Mouse (Mus musculus): Measurements from ENCODE around the gene Umodl1. TPM values are rescaled to one million over a fixed set of nuclear protein-coding genes. Genes with fewer than 3 reads are reported as not detected.

The Umodl1 gene
- polyA plus RNA-seq, 1 experiment from 2014 or later = not detected

DNA sequence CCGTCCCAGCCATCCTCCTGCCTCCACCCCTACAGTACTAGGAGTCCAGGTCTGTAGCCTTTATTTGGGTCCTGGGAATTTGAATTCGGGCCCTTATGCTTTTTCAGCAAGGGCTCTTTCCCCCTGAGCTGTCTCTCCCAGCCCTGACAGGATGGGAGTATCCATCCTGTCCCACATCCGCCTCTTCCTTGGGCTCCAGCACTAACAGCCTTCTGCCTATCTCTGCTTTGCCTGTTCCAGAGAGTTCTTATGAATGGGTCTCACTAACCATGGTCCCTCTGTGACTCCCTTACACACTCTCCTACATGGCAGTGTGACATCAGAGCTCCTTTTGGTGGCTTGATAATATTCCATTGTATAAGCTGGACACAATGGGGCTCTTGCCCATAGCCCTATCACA is 52.9 kb downstream of the Umodl1 start:
- WGBS = 79% methylated on average over 3 of the region's 3 CpGs
- DNase-seq (ENCODE audit: low spot score) = no peak
- no peak overlapping the region for H3K4me3 ChIP-seq (ENCODE audit: low read depth, low read length)
- H3K36me3 ChIP-seq (ENCODE audit: control insufficient read depth, insufficient read depth, low read length) = no peaks in the 10 kb centered on the region
- H3K27me3 ChIP-seq (ENCODE audit: control insufficient read depth, insufficient read depth, low read length) = no peaks in the 10 kb centered on the region
- no peak for ATAC-seq (ENCODE audit: insufficient read depth, low FRiP score, low TSS enrichment)
- H3K4me1 ChIP-seq (ENCODE audit: control insufficient read depth, insufficient read depth, low read length) = no peaks in the 10 kb centered on the region
- H3K9ac ChIP-seq (ENCODE audit: low read length) = no peak overlapping the region
- H3K4me2 ChIP-seq (ENCODE audit: low read depth) = no peak overlapping the region
- no peaks in the 10 kb centered on the region for H3K9me3 ChIP-seq (ENCODE audit: control insufficient read depth, low read length)
- no peak overlapping the region for H3K27ac ChIP-seq (ENCODE audit: low read depth, low read length)

DNA sequence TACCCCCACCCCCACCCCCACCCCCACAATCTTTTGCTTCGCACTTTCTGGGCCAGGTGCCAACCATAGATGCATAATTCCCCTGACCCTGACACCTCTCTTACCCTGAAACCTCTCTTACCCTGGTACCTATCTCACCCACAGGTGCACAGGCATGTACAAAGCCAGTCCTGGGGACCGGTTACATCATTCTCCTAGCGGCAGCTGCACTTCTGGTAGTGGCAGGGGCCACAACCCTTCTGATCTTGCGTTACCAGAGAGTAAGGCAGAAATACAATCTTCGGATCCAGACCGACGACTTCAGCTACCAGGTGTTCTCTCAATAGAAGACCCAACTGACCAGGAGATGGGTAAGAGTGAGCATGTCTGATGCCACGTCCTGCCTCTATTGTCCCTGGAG is 54.0 kb downstream of the Umodl1 start:
- Histone ChIP-seq H3K27me3 (ENCODE audit: control insufficient read depth, insufficient read depth, low read length) (no peaks in the 10 kb centered on the region), H3K9ac (ENCODE audit: low read length) (no peak overlapping the region), H3K4me3 (ENCODE audit: low read depth, low read length) (no peak overlapping the region), H3K4me1 (ENCODE audit: control insufficient read depth, insufficient read depth, low read length) (no peaks in the 10 kb centered on the region), H3K4me2 (ENCODE audit: low read depth) (no peak overlapping the region), H3K9me3 (ENCODE audit: control insufficient read depth, low read length) (no peaks in the 10 kb centered on the region), H3K27ac (ENCODE audit: low read depth, low read length) (no peak overlapping the region), H3K36me3 (ENCODE audit: control insufficient read depth, insufficient read depth, low read length) (no peaks in the 10 kb centered on the region)
- DNase-seq (ENCODE audit: low spot score) (no peak), ATAC-seq (ENCODE audit: insufficient read depth, low FRiP score, low TSS enrichment) (no peak)
- 88% methylated on average over 8 of the region's 8 CpGs for WGBS

DNA sequence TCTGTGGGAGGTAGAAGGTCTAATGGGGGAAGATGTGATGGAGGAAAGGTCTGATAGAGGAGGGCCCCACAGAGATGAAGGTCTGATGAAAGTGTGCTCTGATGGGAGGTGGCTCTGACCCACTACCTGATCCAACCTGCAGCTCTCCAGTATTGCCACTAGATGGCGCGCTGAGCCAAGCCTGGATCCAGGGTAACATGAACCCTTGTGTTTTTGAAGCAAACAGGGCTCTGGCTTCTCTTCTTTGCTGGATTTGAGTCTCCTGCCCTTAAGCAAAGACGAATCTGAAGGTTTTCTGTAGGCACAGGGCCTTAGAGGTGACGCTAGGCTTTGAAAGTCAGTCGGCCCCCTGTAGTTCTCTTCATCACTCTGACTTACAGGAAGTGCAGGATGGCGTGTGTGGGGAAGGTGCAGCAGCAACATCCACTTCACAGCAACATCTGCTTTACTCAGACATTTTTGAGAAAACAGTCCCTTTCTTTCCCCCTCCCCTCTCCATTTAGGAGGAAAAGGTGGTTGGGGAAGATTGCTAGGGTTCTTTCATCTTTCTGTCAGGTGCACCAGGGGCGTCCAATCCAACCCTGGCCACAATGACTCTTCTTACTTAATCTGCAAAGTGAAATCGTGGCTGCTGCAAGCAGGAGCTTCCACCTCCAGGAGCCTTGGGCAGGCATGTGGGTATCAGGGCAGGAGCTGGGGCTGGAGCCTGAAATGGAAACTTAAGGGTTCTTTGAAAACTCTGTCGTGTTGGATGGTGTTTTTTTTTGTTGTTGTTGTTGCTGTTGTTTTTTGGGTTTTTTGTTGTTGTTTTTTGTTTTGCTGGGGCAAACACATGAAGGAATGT is 57.3 kb downstream of the Umodl1 start:
- ATAC-seq (ENCODE audit: insufficient read depth, low FRiP score, low TSS enrichment) = no peak
- no peak overlapping the region for H3K4me2 ChIP-seq (ENCODE audit: low read depth)
- no peak overlapping the region for H3K4me3 ChIP-seq (ENCODE audit: low read depth, low read length)
- H3K36me3 ChIP-seq (ENCODE audit: control insufficient read depth, insufficient read depth, low read length) = no peaks in the 10 kb centered on the region
- 38% methylated on average over 9 of the region's 9 CpGs for WGBS
- H3K4me1 ChIP-seq (ENCODE audit: control insufficient read depth, insufficient read depth, low read length) = no peaks in the 10 kb centered on the region
- no peak overlapping the region for H3K9ac ChIP-seq (ENCODE audit: low read length)
- peak; percentile 77 for DNase-seq (ENCODE audit: low spot score)
- H3K9me3 ChIP-seq (ENCODE audit: control insufficient read depth, low read length) = no peaks in the 10 kb centered on the region
- no peaks in the 10 kb centered on the region for H3K27me3 ChIP-seq (ENCODE audit: control insufficient read depth, insufficient read depth, low read length)
- H3K27ac ChIP-seq (ENCODE audit: low read depth, low read length) = no peak overlapping the region

DNA sequence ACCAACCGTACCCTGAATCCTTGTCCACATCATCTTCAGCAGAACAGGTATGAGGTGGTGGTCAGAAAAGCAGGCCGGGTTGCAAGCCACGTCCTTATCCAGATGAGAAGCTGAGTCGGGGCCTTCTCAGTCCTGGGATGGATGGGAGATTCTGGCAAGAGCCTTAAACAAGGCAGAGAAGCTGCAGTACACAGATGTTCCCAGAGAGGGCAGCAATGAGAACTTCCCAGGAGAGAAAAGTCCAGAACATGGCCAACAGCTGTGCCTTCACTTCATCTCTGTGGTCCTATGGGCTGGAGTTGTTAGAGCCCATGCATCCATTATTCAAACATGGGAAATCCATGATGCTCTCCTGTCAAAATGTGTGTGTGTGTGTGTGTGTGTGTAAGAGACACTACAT is 63.8 kb downstream of the Umodl1 start:
- 67% methylated on average over 4 of the region's 4 CpGs for WGBS
- Histone ChIP-seq H3K9me3 (ENCODE audit: control insufficient read depth, low read length) (no peaks in the 10 kb centered on the region), H3K9ac (ENCODE audit: low read length) (no peak overlapping the region), H3K36me3 (ENCODE audit: control insufficient read depth, insufficient read depth, low read length) (no peaks in the 10 kb centered on the region), H3K27me3 (ENCODE audit: control insufficient read depth, insufficient read depth, low read length) (no peaks in the 10 kb centered on the region), H3K4me2 (ENCODE audit: low read depth) (no peak overlapping the region), H3K27ac (ENCODE audit: low read depth, low read length) (no peak overlapping the region), H3K4me3 (ENCODE audit: low read depth, low read length) (no peak overlapping the region), H3K4me1 (ENCODE audit: control insufficient read depth, insufficient read depth, low read length) (no peaks in the 10 kb centered on the region)
- ATAC-seq (ENCODE audit: insufficient read depth, low FRiP score, low TSS enrichment) (no peak), DNase-seq (ENCODE audit: low spot score) (peak; percentile 73)

DNA sequence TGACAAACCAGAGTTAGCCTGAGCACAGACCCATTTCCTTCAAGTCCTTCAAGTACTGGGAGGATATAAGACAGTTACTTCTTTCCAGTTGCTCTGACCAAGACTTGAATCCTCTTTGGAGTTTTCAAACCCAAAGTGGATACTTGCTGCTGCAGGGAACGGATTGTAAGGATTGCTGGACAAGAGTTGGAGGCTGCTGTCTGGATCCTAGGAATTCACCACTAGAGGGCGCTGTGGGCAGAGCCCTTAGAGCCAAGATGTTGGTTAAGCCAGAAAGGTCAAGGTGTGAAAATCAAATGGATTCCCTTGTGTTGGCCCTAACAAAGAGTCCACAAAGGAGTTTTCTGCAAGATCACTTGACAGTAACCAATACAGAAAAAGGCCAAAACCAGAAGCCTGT is 65.1 kb downstream of the Umodl1 start:
- Histone ChIP-seq H3K36me3 (ENCODE audit: control insufficient read depth, insufficient read depth, low read length) (no peaks in the 10 kb centered on the region), H3K9me3 (ENCODE audit: control insufficient read depth, low read length) (no peaks in the 10 kb centered on the region), H3K4me2 (ENCODE audit: low read depth) (no peak overlapping the region), H3K4me3 (ENCODE audit: low read depth, low read length) (no peak overlapping the region), H3K27me3 (ENCODE audit: control insufficient read depth, insufficient read depth, low read length) (no peaks in the 10 kb centered on the region), H3K27ac (ENCODE audit: low read depth, low read length) (no peak overlapping the region), H3K9ac (ENCODE audit: low read length) (no peak overlapping the region), H3K4me1 (ENCODE audit: control insufficient read depth, insufficient read depth, low read length) (no peaks in the 10 kb centered on the region)
- 6% methylated on average over 2 of the region's 2 CpGs for WGBS
- DNase-seq (ENCODE audit: low spot score) (peak; percentile 69), ATAC-seq (ENCODE audit: insufficient read depth, low FRiP score, low TSS enrichment) (no peak)

DNA sequence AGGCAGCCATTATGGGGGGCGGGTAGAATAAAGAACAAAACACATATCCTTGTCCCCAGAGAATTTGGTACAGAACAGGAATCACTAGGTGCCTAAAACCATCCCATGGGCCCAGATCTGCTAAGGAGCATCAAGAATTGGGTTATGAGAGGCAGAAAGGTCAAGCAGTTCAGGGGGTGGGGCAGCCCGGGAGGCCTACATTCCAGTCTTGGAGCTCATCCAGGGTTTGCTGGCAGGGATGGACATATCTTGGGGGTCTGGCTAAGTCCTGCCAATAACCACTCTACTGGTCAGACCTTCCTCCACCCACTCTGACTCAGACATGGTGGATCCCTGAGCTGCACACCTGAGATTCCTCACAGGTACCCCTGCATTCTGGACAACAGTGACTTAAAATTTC is 65.6 kb downstream of the Umodl1 start:
- WGBS = 91% methylated on average over 2 of the region's 2 CpGs
- H3K9ac ChIP-seq (ENCODE audit: low read length) = no peak overlapping the region
- no peaks in the 10 kb centered on the region for H3K9me3 ChIP-seq (ENCODE audit: control insufficient read depth, low read length)
- H3K27ac ChIP-seq (ENCODE audit: low read depth, low read length) = no peak overlapping the region
- no peak for DNase-seq (ENCODE audit: low spot score)
- no peak for ATAC-seq (ENCODE audit: insufficient read depth, low FRiP score, low TSS enrichment)
- H3K36me3 ChIP-seq (ENCODE audit: control insufficient read depth, insufficient read depth, low read length) = no peaks in the 10 kb centered on the region
- no peaks in the 10 kb centered on the region for H3K4me1 ChIP-seq (ENCODE audit: control insufficient read depth, insufficient read depth, low read length)
- no peak overlapping the region for H3K4me2 ChIP-seq (ENCODE audit: low read depth)
- H3K4me3 ChIP-seq (ENCODE audit: low read depth, low read length) = no peak overlapping the region
- H3K27me3 ChIP-seq (ENCODE audit: control insufficient read depth, insufficient read depth, low read length) = no peaks in the 10 kb centered on the region

DNA sequence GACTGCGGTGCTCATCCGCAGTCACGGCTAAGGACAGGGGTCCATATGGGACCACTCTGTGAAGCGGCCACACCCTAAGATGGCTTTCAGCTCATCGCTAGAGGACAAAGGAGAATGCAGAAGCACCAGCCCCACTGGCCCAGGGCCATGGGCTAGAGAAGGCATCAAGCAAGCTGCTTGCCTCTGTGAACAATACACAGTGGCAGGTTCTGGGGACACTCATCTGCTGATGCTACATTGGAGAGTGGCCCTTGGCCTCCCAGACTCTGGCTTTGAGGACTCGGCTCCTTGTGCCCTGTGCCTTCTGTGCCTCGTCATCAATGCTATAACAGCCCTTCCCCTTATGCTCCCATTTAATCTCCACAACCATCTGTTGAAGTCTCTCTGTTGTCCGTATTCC is 66.8 kb downstream of the Umodl1 start:
- ATAC-seq (ENCODE audit: insufficient read depth, low FRiP score, low TSS enrichment) = no peak
- Histone ChIP-seq H3K4me1 (ENCODE audit: control insufficient read depth, insufficient read depth, low read length) (no peaks in the 10 kb centered on the region), H3K36me3 (ENCODE audit: control insufficient read depth, insufficient read depth, low read length) (no peaks in the 10 kb centered on the region), H3K27ac (ENCODE audit: low read depth, low read length) (no peak overlapping the region), H3K9ac (ENCODE audit: low read length) (no peak overlapping the region), H3K9me3 (ENCODE audit: control insufficient read depth, low read length) (no peaks in the 10 kb centered on the region), H3K27me3 (ENCODE audit: control insufficient read depth, insufficient read depth, low read length) (no peaks in the 10 kb centered on the region), H3K4me3 (ENCODE audit: low read depth, low read length) (no peak overlapping the region), H3K4me2 (ENCODE audit: low read depth) (no peak overlapping the region)
- WGBS = 81% methylated on average over 8 of the region's 8 CpGs
- DNase-seq (ENCODE audit: low spot score) = no peak

DNA sequence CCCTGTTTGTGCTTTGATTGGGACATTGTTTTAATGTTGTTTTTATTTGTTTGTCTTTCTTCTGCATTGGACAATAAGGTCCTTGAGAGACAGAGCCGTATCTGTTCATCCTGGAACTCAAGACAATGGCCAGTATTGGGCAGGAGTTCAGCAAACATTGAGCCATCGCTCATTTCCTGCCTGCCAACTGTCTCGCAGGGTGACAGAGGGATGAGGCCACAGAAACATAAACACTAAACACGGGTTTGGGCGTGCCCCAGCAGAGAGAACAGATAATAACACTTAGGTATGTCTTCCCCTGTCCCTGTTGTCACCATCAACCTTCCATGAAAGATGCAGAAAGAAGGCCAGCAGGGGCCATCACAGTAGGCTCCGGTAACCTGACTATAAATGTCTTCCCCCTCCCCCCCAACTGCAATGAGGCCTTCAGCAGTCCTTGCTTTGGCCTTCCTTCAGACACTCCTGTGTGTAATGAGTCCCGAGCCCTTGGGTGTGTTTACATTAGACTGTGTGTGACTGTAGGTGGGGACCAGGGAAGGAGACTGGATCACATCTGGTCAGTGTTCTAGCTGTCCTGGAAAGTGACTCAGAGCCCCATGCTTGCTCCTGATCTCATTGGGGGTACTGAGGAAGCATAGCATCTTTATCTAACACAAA is 69.8 kb downstream of the Umodl1 start:
- DNase-seq (ENCODE audit: low spot score) (no peak), ATAC-seq (ENCODE audit: insufficient read depth, low FRiP score, low TSS enrichment) (no peak)
- Histone ChIP-seq H3K36me3 (ENCODE audit: control insufficient read depth, insufficient read depth, low read length) (no peaks in the 10 kb centered on the region), H3K27ac (ENCODE audit: low read depth, low read length) (no peak overlapping the region), H3K4me3 (ENCODE audit: low read depth, low read length) (no peak overlapping the region), H3K9ac (ENCODE audit: low read length) (no peak overlapping the region), H3K9me3 (ENCODE audit: control insufficient read depth, low read length) (no peaks in the 10 kb centered on the region), H3K27me3 (ENCODE audit: control insufficient read depth, insufficient read depth, low read length) (no peaks in the 10 kb centered on the region), H3K4me2 (ENCODE audit: low read depth) (no peak overlapping the region), H3K4me1 (ENCODE audit: control insufficient read depth, insufficient read depth, low read length) (no peaks in the 10 kb centered on the region)
- WGBS = 66% methylated on average over 7 of the region's 7 CpGs

DNA sequence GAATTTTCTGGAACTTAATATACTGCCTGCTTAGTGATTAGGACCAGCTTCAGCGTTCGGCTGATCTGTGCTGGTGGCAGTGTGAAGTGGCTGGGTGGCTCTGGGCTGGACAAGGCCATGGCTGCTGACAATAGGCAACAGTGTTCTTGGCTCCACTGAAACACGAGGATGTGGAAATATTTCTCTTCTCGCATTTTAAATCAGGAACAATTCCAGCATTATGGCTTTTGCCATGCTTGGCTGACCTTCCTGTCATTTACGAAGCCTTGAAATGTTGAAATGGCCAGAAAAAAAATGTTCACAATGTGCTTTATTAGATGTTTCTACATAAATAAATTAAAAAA is 70.3 kb downstream of the Umodl1 start:
- no peaks in the 10 kb centered on the region for H3K27me3 ChIP-seq (ENCODE audit: control insufficient read depth, insufficient read depth, low read length)
- H3K27ac ChIP-seq (ENCODE audit: low read depth, low read length) = no peak overlapping the region
- no peak overlapping the region for H3K9ac ChIP-seq (ENCODE audit: low read length)
- no peaks in the 10 kb centered on the region for H3K9me3 ChIP-seq (ENCODE audit: control insufficient read depth, low read length)
- no peak overlapping the region for H3K4me2 ChIP-seq (ENCODE audit: low read depth)
- WGBS = 75% methylated on average over 5 of the region's 5 CpGs
- H3K4me1 ChIP-seq (ENCODE audit: control insufficient read depth, insufficient read depth, low read length) = no peaks in the 10 kb centered on the region
- no peak for DNase-seq (ENCODE audit: low spot score)
- no peak overlapping the region for H3K4me3 ChIP-seq (ENCODE audit: low read depth, low read length)
- H3K36me3 ChIP-seq (ENCODE audit: control insufficient read depth, insufficient read depth, low read length) = no peaks in the 10 kb centered on the region
- no peak for ATAC-seq (ENCODE audit: insufficient read depth, low FRiP score, low TSS enrichment)

Data from neural tube, embryonic 11.5 days (tissue).